Mouse (Mus musculus) neural tube, embryonic 12.5 days (tissue): ENCODE measurements around the gene Fxyd6. TPM values are rescaled to one million over a fixed set of nuclear protein-coding genes. Genes with fewer than 3 reads are reported as not detected.

Experiments
- ATAC-seq: fragments of 200-750 bp; cut with Nextera tagmentation; 2 replicates; pipeline ENCODE4 v1.8.0; 2017; ENCODE audit warnings: low read depth, mild to moderate bottlenecking, moderate TSS enrichment, moderate library complexity; ENCODE audit not compliant: low FRiP score
- H3K27ac ChIP-seq: fragments of 300-500 bp; sonication (generic); 2 replicates; pipeline ENCODE4 v1.5.1; 2016
- H3K27me3 ChIP-seq: fragments of 300-500 bp; sonication (generic); replicated peaks from 2 replicates; pipeline ENCODE4 v1.6.1; 2016; ENCODE audit warnings: mild to moderate bottlenecking
- H3K36me3 ChIP-seq: fragments of 300-500 bp; sonication (generic); 2 replicates; pipeline ENCODE4 v1.6.1; 2016; ENCODE audit warnings: mild to moderate bottlenecking
- H3K4me1 ChIP-seq: fragments of 300-500 bp; sonication (generic); 2 replicates; pipeline ENCODE4 v1.6.1; 2016
- H3K4me2 ChIP-seq: fragments of 300-500 bp; sonication (generic); replicated peaks from 2 replicates; pipeline ENCODE4 v1.6.1; 2016; ENCODE audit warnings: mild to moderate bottlenecking
- H3K4me3 ChIP-seq: fragments of 300-500 bp; sonication (generic); 2 replicates; pipeline ENCODE4 v1.5.1; 2016
- H3K9ac ChIP-seq: fragments of 300-500 bp; sonication (generic); 2 replicates; pipeline ENCODE4 v1.6.1; 2016; ENCODE audit warnings: mild to moderate bottlenecking
- H3K9me3 ChIP-seq: fragments of 300-500 bp; sonication (generic); 2 replicates; pipeline ENCODE4 v1.6.1; 2016; ENCODE audit warnings: mild to moderate bottlenecking
- WGBS: fragments of 180-500 bp; shearing (Covaris S2); methylation state at CpG from one replicate; pipeline ENCODE4 v1.1.7; 2016; 5-methylcytosine and 5-hydroxymethylcytosine counted together
- polyA plus RNA-seq: library from polyadenylated mRNA; unstranded; fragments of >200 nt; fragmentation: Nextera tagmentation; extraction: Ambion mirVana; gene quantifications from 2 replicates; pipeline ENCODE4 v1.2.1, GENCODE M21; 2016

Fxyd6 gene
- polyA plus RNA-seq, 1 experiment from 2014 or later, result 186 TPM

- ATAC-seq, result no peak
- no peaks in the 10 kb centered on the region for H3K36me3 ChIP-seq
- no peak overlapping the region for H3K4me3 ChIP-seq
- no peaks in the 10 kb centered on the region for H3K9me3 ChIP-seq
- H3K9ac ChIP-seq, result no peak overlapping the region
- H3K4me1 ChIP-seq, result no peaks in the 10 kb centered on the region
- no peak overlapping the region for H3K4me2 ChIP-seq
- WGBS, result 75% methylated on average over 2 of the region's 2 CpGs
- no peaks in the 10 kb centered on the region for H3K27me3 ChIP-seq
- H3K27ac ChIP-seq, result no peak overlapping the region
These were observed 14.8 kb upstream of the Fxyd6 start for GRCm38 (mm10) chr9:45355192-45355591.

GRCm38 (mm10) chr9:45358356-45358755 is 11.6 kb upstream of the Fxyd6 start:
- Histone ChIP-seq H3K27me3 (no peaks in the 10 kb centered on the region), H3K27ac (no peak overlapping the region; the same call in 1 of the 2 replicates), H3K36me3 (no peaks in the 10 kb centered on the region), H3K4me2 (no peak overlapping the region), H3K4me3 (no peak overlapping the region), H3K9ac (no peak overlapping the region), H3K9me3 (no peaks in the 10 kb centered on the region), H3K4me1 (no peaks in the 10 kb centered on the region)
- WGBS, result 75% methylated on average over 7 of the region's 7 CpGs
- ATAC-seq, result no peak

DNA sequence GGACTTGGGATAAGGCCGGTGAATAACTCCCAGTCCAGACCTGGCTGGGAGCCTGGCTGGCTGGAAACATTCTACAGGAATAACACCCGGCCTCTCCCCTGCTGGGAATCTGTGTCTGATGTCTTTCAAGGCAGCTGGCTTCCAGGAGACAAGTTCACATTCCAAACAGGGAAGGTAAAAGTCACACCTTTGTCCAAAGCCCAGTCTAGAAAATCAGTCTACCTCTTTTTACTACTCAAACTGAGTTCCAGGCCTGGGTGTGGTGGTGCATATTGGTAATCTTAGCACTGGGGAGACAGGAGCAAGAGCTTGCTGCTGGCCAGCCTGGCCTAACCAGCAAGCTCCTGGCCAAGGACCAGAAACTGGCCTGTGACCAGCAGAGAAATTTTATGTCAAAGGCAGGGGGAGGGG is 7.9 kb upstream of the Fxyd6 start:
- H3K4me1 ChIP-seq, result no peaks in the 10 kb centered on the region
- H3K27me3 ChIP-seq, result no peaks in the 10 kb centered on the region; the same call in 1 of the 2 replicates
- no peak overlapping the region for H3K4me2 ChIP-seq
- H3K27ac ChIP-seq, result no peak overlapping the region
- WGBS, result 49% methylated on average over 2 of the region's 2 CpGs
- H3K9ac ChIP-seq, result no peak overlapping the region
- no peaks in the 10 kb centered on the region for H3K36me3 ChIP-seq
- H3K9me3 ChIP-seq, result no peaks in the 10 kb centered on the region
- H3K4me3 ChIP-seq, result no peak overlapping the region
- no peak for ATAC-seq

- no peaks in the 10 kb centered on the region; the same call in 1 of the 2 replicates for H3K27me3 ChIP-seq
- H3K9ac ChIP-seq, result no peak overlapping the region
- no peaks in the 10 kb centered on the region for H3K36me3 ChIP-seq
- no peak overlapping the region for H3K27ac ChIP-seq
- H3K9me3 ChIP-seq, result no peaks in the 10 kb centered on the region
- H3K4me2 ChIP-seq, result no peak overlapping the region
- no peaks in the 10 kb centered on the region for H3K4me1 ChIP-seq
- no peak overlapping the region for H3K4me3 ChIP-seq
- WGBS, result 64% methylated on average over 7 of the region's 7 CpGs
- ATAC-seq, result no peak
These were observed 6.3 kb upstream of the Fxyd6 start for GRCm38 (mm10) chr9:45363639-45364214.

DNA sequence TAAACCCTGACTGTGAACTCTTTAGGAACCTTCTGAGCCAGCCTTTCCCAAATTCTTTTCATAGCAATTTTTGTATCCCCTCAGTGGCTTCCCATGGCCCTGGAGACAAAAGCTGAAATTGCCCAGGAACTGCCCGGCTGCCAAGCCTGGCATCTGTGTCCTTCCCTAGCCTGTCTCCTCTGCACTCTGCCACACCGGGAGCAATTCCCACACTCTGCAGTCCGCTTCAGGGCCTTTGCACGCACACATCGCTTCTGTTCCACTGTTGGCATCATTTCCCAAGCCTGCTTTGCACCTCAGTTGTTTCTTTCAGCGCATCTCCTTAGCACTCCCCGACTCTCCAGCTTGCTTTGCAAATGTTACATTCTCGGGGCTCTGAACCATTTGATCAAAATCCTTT is 2.3 kb upstream of the Fxyd6 start:
- no peaks in the 10 kb centered on the region for H3K9me3 ChIP-seq
- no peak overlapping the region for H3K4me3 ChIP-seq
- peaks cover 26% of the 10 kb centered on the region for H3K4me1 ChIP-seq
- ATAC-seq, result no peak
- no peak overlapping the region for H3K4me2 ChIP-seq
- H3K36me3 ChIP-seq, result no peaks in the 10 kb centered on the region
- peaks cover 5% of the 10 kb centered on the region for H3K27me3 ChIP-seq
- 77% methylated on average over 8 of the region's 8 CpGs for WGBS
- H3K27ac ChIP-seq, result no peak overlapping the region
- no peak overlapping the region for H3K9ac ChIP-seq

- Histone ChIP-seq H3K4me1 (peaks cover 26% of the 10 kb centered on the region), H3K36me3 (no peaks in the 10 kb centered on the region), H3K27me3 (peaks cover 5% of the 10 kb centered on the region), H3K4me3 (no peak overlapping the region), H3K9ac (no peak overlapping the region), H3K27ac (no peak overlapping the region), H3K9me3 (no peaks in the 10 kb centered on the region), H3K4me2 (no peak overlapping the region)
- no peak for ATAC-seq
- 72% methylated on average over 5 of the region's 5 CpGs for WGBS
These were observed 1.6 kb upstream of the Fxyd6 start for GRCm38 (mm10) chr9:45368341-45368901.

DNA sequence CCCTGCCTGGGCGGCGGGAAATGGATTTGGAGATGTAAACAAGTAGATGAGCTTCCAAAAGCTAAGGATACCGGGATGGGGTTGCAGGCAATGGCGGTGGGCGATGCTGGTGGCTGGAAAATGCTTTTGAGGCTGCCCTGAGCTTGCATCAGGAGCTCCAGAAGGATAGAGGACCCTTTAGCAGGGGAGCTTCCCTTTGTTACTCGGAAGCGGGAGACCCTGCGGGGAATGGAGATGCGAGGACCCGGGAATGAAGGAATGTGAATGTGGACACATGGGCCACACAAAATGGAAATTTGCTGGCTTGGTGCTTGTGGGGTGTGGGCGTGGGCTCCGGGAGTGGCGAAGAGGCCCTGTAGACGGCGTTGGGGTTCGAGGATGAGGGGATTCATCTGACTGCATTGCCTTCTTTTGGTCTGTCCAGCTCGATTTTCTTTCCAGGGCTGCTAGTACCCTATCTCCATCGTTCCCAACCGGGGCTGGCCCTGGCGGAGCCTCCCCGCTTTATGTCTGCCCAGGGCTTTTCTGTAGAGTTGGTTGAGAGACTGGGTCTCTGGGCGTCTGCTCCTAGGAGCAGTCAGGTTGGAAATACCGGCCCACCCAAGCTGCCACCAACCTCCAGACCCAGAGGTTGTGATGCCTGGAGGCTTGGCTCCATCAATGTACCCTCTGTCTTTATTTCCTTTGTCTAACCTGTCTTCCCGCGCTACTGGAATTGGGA is 791 bp downstream of the Fxyd6 start:
- Histone ChIP-seq H3K27me3 (peaks cover 5% of the 10 kb centered on the region; the same call in 1 of the 2 replicates), H3K27ac (0 out of 2 replicates have a peak overlapping the region, but pooled peaks have one; percentile 9), H3K4me3 (peak overlapping the region; percentile 66), H3K9me3 (no peaks in the 10 kb centered on the region), H3K9ac (peak overlapping the region; percentile 65), H3K36me3 (no peaks in the 10 kb centered on the region), H3K4me1 (peaks cover 26% of the 10 kb centered on the region), H3K4me2 (peak overlapping the region; percentile 86)
- 4% methylated on average over 25 of the region's 25 CpGs for WGBS
- peak; percentile 55 for ATAC-seq

GRCm38 (mm10) chr9:45371337-45371707 is 1.3 kb downstream of the Fxyd6 start:
- Histone ChIP-seq H3K27ac (no peak overlapping the region), H3K9me3 (no peaks in the 10 kb centered on the region), H3K4me2 (peak overlapping the region; percentile 86), H3K36me3 (no peaks in the 10 kb centered on the region), H3K9ac (peak overlapping the region; percentile 65), H3K4me1 (peaks cover 26% of the 10 kb centered on the region), H3K27me3 (peaks cover 5% of the 10 kb centered on the region; the same call in 1 of the 2 replicates), H3K4me3 (peak overlapping the region; percentile 66)
- ATAC-seq, result peak; percentile 46
- 5% methylated on average over 2 of the region's 2 CpGs for WGBS

DNA sequence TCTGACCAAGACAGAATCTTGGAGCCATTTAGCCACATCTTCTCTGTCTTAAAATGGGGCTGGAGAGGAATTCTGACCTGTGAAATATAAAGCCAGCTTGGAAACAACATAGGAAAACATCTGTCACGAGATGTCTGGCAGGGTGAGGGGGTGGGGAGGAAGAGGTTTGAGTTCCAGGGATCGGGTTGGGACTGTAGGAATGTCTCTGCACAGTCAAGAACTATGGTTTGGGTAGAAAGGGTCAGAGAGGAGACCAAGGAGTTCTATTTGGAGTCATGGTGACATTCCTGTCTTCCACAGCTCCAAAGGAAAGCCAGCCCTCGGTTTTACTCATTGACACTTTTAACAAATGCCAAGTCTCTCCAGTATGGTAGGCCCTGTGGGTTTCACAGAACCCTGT is 3.9 kb downstream of the Fxyd6 start:
- no peaks in the 10 kb centered on the region for H3K36me3 ChIP-seq
- no peak overlapping the region for H3K4me2 ChIP-seq
- H3K9me3 ChIP-seq, result no peaks in the 10 kb centered on the region
- ATAC-seq, result no peak
- no peak overlapping the region for H3K9ac ChIP-seq
- peaks cover 5% of the 10 kb centered on the region; the same call in 1 of the 2 replicates for H3K27me3 ChIP-seq
- no peak overlapping the region for H3K4me3 ChIP-seq
- no peak overlapping the region for H3K27ac ChIP-seq
- peaks cover 26% of the 10 kb centered on the region for H3K4me1 ChIP-seq
- WGBS, result 81% methylated on average over 3 of the region's 3 CpGs

GRCm38 (mm10) chr9:45374988-45375502 is 5.1 kb downstream of the Fxyd6 start:
- no peaks in the 10 kb centered on the region for H3K9me3 ChIP-seq
- ATAC-seq, result no peak
- H3K27ac ChIP-seq, result no peak overlapping the region
- no peak overlapping the region for H3K4me3 ChIP-seq
- H3K4me1 ChIP-seq, result peaks cover 23% of the 10 kb centered on the region
- no peaks in the 10 kb centered on the region for H3K36me3 ChIP-seq
- H3K9ac ChIP-seq, result no peak overlapping the region
- 96% methylated on average over 6 of the region's 6 CpGs for WGBS
- no peaks in the 10 kb centered on the region for H3K27me3 ChIP-seq
- no peak overlapping the region for H3K4me2 ChIP-seq

DNA sequence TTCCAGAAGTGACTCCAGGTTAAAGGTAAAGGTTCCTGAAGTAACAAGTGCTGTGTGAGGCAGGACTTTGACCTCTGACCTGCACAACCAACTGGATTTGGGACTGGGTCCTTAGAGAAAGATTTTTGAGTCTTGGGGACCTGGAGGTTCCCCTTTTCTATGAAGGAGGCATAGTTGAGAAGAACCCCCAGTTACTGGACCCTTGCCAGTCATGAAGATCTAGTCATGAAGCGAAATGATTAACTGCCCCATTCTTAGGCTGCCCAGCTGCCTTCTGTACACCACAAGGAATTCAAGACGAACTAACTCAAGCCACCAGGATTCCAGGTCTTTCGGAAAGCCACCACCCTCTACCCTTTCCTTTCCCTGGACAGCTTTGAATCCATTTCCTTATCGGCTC is 6.4 kb downstream of the Fxyd6 start:
- no peak overlapping the region for H3K4me3 ChIP-seq
- WGBS, result 82% methylated on average over 4 of the region's 4 CpGs
- H3K36me3 ChIP-seq, result no peaks in the 10 kb centered on the region
- H3K4me2 ChIP-seq, result no peak overlapping the region
- no peak overlapping the region for H3K9ac ChIP-seq
- no peaks in the 10 kb centered on the region for H3K27me3 ChIP-seq
- no peaks in the 10 kb centered on the region for H3K9me3 ChIP-seq
- H3K4me1 ChIP-seq, result peaks cover 24% of the 10 kb centered on the region
- no peak overlapping the region for H3K27ac ChIP-seq
- ATAC-seq, result no peak

DNA sequence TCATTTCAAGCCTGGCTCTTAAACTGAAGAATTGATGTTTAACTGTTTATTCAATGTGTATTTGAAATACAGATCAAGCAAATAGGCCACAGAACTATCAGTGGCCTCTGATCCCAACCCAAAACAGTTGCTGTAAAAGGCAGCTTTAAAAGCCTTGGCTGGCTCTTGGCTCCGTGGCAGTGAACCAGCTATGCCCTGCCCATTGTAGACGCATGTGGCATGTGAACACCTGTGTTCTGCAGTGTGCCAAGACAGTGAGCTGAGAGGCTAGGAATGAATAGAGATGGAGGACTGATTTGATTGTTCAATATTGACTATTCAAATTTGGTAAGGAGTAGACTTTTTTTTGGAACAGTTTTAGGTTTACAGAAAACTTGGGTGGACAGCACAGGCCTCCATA is 6.9 kb downstream of the Fxyd6 start:
- ATAC-seq, result no peak
- H3K27me3 ChIP-seq, result no peaks in the 10 kb centered on the region
- no peak overlapping the region for H3K4me2 ChIP-seq
- H3K9ac ChIP-seq, result no peak overlapping the region
- WGBS, result 92% methylated on average over 2 of the region's 2 CpGs
- H3K36me3 ChIP-seq, result no peaks in the 10 kb centered on the region
- no peaks in the 10 kb centered on the region for H3K9me3 ChIP-seq
- H3K27ac ChIP-seq, result no peak overlapping the region
- H3K4me1 ChIP-seq, result peaks cover 20% of the 10 kb centered on the region
- H3K4me3 ChIP-seq, result no peak overlapping the region
